Mouse (Mus musculus) CH12.LX (cell line): ENCODE results near the gene Ccdc69. TPM values are rescaled to one million over a fixed set of nuclear protein-coding genes. Genes with fewer than 3 reads are reported as not detected.

Source experiments
- DNase-seq: peaks from one replicate; pipeline ENCODE4 v3.0.0-alpha.2; 2013; ENCODE audit errors: extremely low read depth
- H3K27ac ChIP-seq: 2 replicates; pipeline ENCODE4 v1.5.1; 2012; ENCODE audit warnings: low read depth, mild to moderate bottlenecking, control low read depth, moderate library complexity; ENCODE audit not compliant: insufficient read depth
- H3K27me3 ChIP-seq: replicated peaks from 2 replicates; pipeline ENCODE3; 2012; ENCODE audit warnings: inconsistent platforms
- H3K36me3 ChIP-seq, 2 experiments: replicated peaks in 1 of 2; 2 replicates each; pipeline versions ENCODE3 to v1.6.1; 2012; ENCODE audit warnings: inconsistent platforms in 1 of 2, low read length in 1 of 2, mild to moderate bottlenecking in 1 of 2, mixed read lengths in 1 of 2, moderate library complexity in 1 of 2; ENCODE audit not compliant: control insufficient read depth in 1 of 2, insufficient read depth in 1 of 2
- H3K4me1 ChIP-seq, 2 experiments: 2 replicates each; pipeline ENCODE4 v1.6.1; 2012; ENCODE audit warnings: inconsistent platforms in 1 of 2, moderate library complexity in 1 of 2; ENCODE audit not compliant: insufficient read depth in 2 of 2, control insufficient read depth in 1 of 2
- H3K4me2 ChIP-seq: 2 replicates; pipeline ENCODE4 v1.6.1; 2012; ENCODE audit warnings: low read depth, mild to moderate bottlenecking, control low read depth; ENCODE audit not compliant: poor library complexity, insufficient read depth, severe bottlenecking
- H3K4me3 ChIP-seq, 3 experiments: fragments of 150-350 bp in 1 of 3; sonication (generic) in 1 of 3; replicated peaks in 1 of 3; 2 replicates each; pipeline versions ENCODE3 to v1.5.1; 2011 to 2012; ENCODE audit warnings: low read depth in 2 of 3, low read length in 2 of 3, mild to moderate bottlenecking in 2 of 3, moderate library complexity in 2 of 3, control low read depth in 1 of 3, improper control_type of control experiment in 1 of 3, inconsistent platforms in 1 of 3, mixed read lengths in 1 of 3; ENCODE audit not compliant: poor library complexity in 1 of 3
- H3K79me2 ChIP-seq: replicated peaks from 2 replicates; pipeline ENCODE4 v1.6.1; 2012; ENCODE audit warnings: mild to moderate bottlenecking, moderate library complexity; ENCODE audit not compliant: control insufficient read depth, poor library complexity, insufficient read depth, severe bottlenecking; ENCODE audit errors: extremely low read depth
- H3K9ac ChIP-seq: 2 replicates; pipeline ENCODE4 v1.6.1; 2012; ENCODE audit warnings: low read depth, mild to moderate bottlenecking, control low read depth, moderate library complexity; ENCODE audit not compliant: insufficient read depth
- H3K9me3 ChIP-seq: replicated peaks from 2 replicates; pipeline ENCODE3; 2012; ENCODE audit warnings: low read length, inconsistent platforms, mixed read lengths
- BHLHE40 ChIP-seq: IDR thresholded peaks from 2 replicates; pipeline ENCODE4 v1.6.1; 2011; ENCODE audit warnings: mild to moderate bottlenecking, low read depth, low read length, improper control_type of control experiment
- CHD1 ChIP-seq: IDR thresholded peaks from 2 replicates; pipeline ENCODE4 v1.6.1; 2012; ENCODE audit warnings: low read depth, low read length, improper control_type of control experiment, inconsistent platforms
- CHD2 ChIP-seq: IDR thresholded peaks from 2 replicates; pipeline ENCODE4 v1.6.1; 2011; ENCODE audit warnings: low read length, improper control_type of control experiment
- E2F4 ChIP-seq: IDR thresholded peaks from 2 replicates; pipeline ENCODE4 v1.6.1; 2011; ENCODE audit warnings: low read depth, low read length, improper control_type of control experiment; ENCODE audit not compliant: insufficient replicate concordance
- ELF1 ChIP-seq: IDR thresholded peaks from 2 replicates; pipeline ENCODE4 v1.6.1; 2014; ENCODE audit warnings: low read depth, mild to moderate bottlenecking, inconsistent platforms, low read length, improper control_type of control experiment
- EP300 ChIP-seq: IDR thresholded peaks from 2 replicates; pipeline ENCODE4 v1.6.1; 2011; ENCODE audit warnings: low read length, improper control_type of control experiment
- ETS1 ChIP-seq: conservative IDR thresholded peaks from 2 replicates; pipeline ENCODE4 v1.6.1; 2012; ENCODE audit warnings: low read depth, mild to moderate bottlenecking, inconsistent platforms, low read length, improper control_type of control experiment, moderate library complexity
- GABPA ChIP-seq: IDR thresholded peaks from 2 replicates; pipeline ENCODE4 v1.6.1; 2012; ENCODE audit warnings: low read depth, low read length, improper control_type of control experiment, inconsistent platforms; ENCODE audit not compliant: insufficient replicate concordance
- IRF4 ChIP-seq: IDR thresholded peaks from 2 replicates; pipeline ENCODE4 v1.6.1; 2014; ENCODE audit warnings: low read depth, mild to moderate bottlenecking, inconsistent platforms, low read length, improper control_type of control experiment
- JUND ChIP-seq: conservative IDR thresholded peaks from 2 replicates; pipeline ENCODE4 v1.6.1; 2011; ENCODE audit warnings: low read depth, low read length, improper control_type of control experiment
- KAT2A ChIP-seq: IDR thresholded peaks from 2 replicates; pipeline ENCODE4 v1.6.1; 2012; ENCODE audit warnings: low read length, improper control_type of control experiment, inconsistent platforms; ENCODE audit not compliant: insufficient replicate concordance
- MAX ChIP-seq: IDR thresholded peaks from 2 replicates; pipeline ENCODE4 v1.6.1; 2011; ENCODE audit warnings: low read length, improper control_type of control experiment
- MAZ ChIP-seq: IDR thresholded peaks from 2 replicates; pipeline ENCODE4 v1.6.1; 2012; ENCODE audit warnings: low read depth, mild to moderate bottlenecking, inconsistent platforms, low read length, improper control_type of control experiment, moderate library complexity
- MXI1 ChIP-seq: IDR thresholded peaks from 2 replicates; pipeline ENCODE4 v1.6.1; 2011; ENCODE audit warnings: mild to moderate bottlenecking, low read depth, low read length, improper control_type of control experiment
- MYC ChIP-seq: IDR thresholded peaks from 2 replicates; pipeline ENCODE4 v1.6.1; 2011; ENCODE audit warnings: low read depth, mild to moderate bottlenecking, improper control_type of control experiment, low read length
- NELFE ChIP-seq: IDR thresholded peaks from 2 replicates; pipeline ENCODE4 v1.6.1; 2011; ENCODE audit warnings: low read depth, low read length, improper control_type of control experiment
- PAX5 ChIP-seq: IDR thresholded peaks from 2 replicates; pipeline ENCODE4 v1.6.1; 2012; ENCODE audit warnings: low read length, inconsistent platforms, mixed read lengths
- POLR2A ChIP-seq: IDR thresholded peaks from 2 replicates; pipeline ENCODE4 v1.6.1; 2011; ENCODE audit warnings: low read depth, mild to moderate bottlenecking, improper control_type of control experiment, low read length
- RAD21 ChIP-seq: IDR thresholded peaks from 2 replicates; pipeline ENCODE4 v1.6.1; 2011; ENCODE audit warnings: low read depth, mild to moderate bottlenecking, low read length, improper control_type of control experiment, moderate library complexity
- RCOR1 ChIP-seq: conservative IDR thresholded peaks from 2 replicates; pipeline ENCODE4 v1.6.1; 2012; ENCODE audit warnings: low read depth, mild to moderate bottlenecking, inconsistent platforms, low read length, improper control_type of control experiment
- SIN3A ChIP-seq: IDR thresholded peaks from 2 replicates; pipeline ENCODE4 v1.6.1; 2012; ENCODE audit warnings: low read length, improper control_type of control experiment, inconsistent platforms
- TCF12 ChIP-seq: IDR thresholded peaks from 2 replicates; pipeline ENCODE4 v1.6.1; 2014; ENCODE audit warnings: low read depth, mild to moderate bottlenecking, inconsistent platforms, low read length, improper control_type of control experiment
- UBTF ChIP-seq: IDR thresholded peaks from 2 replicates; pipeline ENCODE4 v1.6.1; 2012; ENCODE audit warnings: low read depth, mild to moderate bottlenecking, inconsistent platforms, low read length, improper control_type of control experiment, moderate library complexity
- USF1 ChIP-seq: IDR thresholded peaks from 2 replicates; pipeline ENCODE4 v1.6.1; 2014; ENCODE audit warnings: low read depth, mild to moderate bottlenecking, inconsistent platforms, low read length, improper control_type of control experiment
- USF2 ChIP-seq: conservative IDR thresholded peaks from 2 replicates; pipeline ENCODE4 v1.6.1; 2011; ENCODE audit warnings: low read depth, low read length, improper control_type of control experiment
- ZC3H11A ChIP-seq: IDR thresholded peaks from 2 replicates; pipeline ENCODE4 v1.6.1; 2012; ENCODE audit warnings: low read depth, mild to moderate bottlenecking, inconsistent platforms, low read length, improper control_type of control experiment
- ZKSCAN1 ChIP-seq: IDR thresholded peaks from 2 replicates; pipeline ENCODE4 v1.6.1; 2012; ENCODE audit warnings: low read depth, inconsistent platforms, low read length, improper control_type of control experiment, borderline replicate concordance
- ZNF384 ChIP-seq: IDR thresholded peaks from 2 replicates; pipeline ENCODE4 v1.6.1; 2012; ENCODE audit warnings: low read depth, low read length, improper control_type of control experiment, inconsistent platforms
- dilution Hi-C: fragments of 300-500 bp; cut with MboI; formaldehyde crosslinking; loops from 2 replicates; pipeline ENCODE4 v1.14.3; 2020; ENCODE audit warnings: low sequenced_read_pairs; ENCODE audit not compliant: extremely low pct_unique_long_range_greater_than_20kb, extremely low pct_ligation_motif_present
- in situ Hi-C: fragments of 300-500 bp; cut with MboI; formaldehyde crosslinking; loops from 3 replicates; pipeline ENCODE4 v1.14.3; 2019; ENCODE audit warnings: low sequenced_read_pairs, low pct_ligation_motif_present, low pct_unique_long_range_greater_than_20kb, mixed read lengths
- polyA plus RNA-seq: library from polyadenylated mRNA; unstranded; fragments of >175 nt; gene quantifications from 2 replicates; pipeline ENCODE4 v1.2.1, GENCODE M21; 2012; ENCODE audit warnings: low read depth; ENCODE audit not compliant: insufficient read length
- total RNA-seq, 2 experiments: library from RNA; depleted of rRNA; stranded (reverse); fragments of 300-350 nt in 1 of 2; fragments of >200 nt in 1 of 2; gene quantifications; 2 replicates each; pipeline ENCODE4 v1.2.3; 2012 to 2014

The Ccdc69 gene
- total and polyA plus RNA-seq, 3 experiments: 0.27 to 4.3 (median 0.61) TPM

DNA sequence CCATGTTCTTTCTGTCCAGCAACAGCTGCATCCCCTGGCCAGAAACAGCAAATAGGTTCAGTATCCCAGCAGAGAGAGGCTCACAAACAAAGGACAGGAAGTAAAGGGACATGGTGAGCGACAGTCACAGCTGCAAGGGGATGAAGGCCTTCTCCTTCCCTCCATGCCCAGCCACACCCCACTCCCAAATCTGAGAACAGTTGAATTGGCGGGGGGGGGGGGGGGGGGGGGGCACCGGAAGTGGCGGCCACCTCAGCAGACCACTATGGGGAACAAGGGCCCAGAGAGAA, 46.0 kb downstream of the Ccdc69 start:
- H3K9me3 ChIP-seq: no peaks in the 10 kb centered on the region
- H3K79me2 ChIP-seq: peaks cover 34% of the 10 kb centered on the region
- H3K27me3 ChIP-seq: no peaks in the 10 kb centered on the region
- in situ Hi-C loops (no loop called here), dilution Hi-C loops (no loop called here)
- peaks cover 26 to 65% of the 10 kb centered on the region in 2 experiments for H3K4me1 ChIP-seq
- H3K4me2 ChIP-seq: peak overlapping the region; percentile 97
- H3K4me3 ChIP-seq: peak overlapping the region; percentile 49 to 86 (median 72)
- peak overlapping the region; percentile 41; the same call in 1 of the 2 replicates for H3K27ac ChIP-seq
- peaks cover 0 to 8% of the 10 kb centered on the region in 2 experiments for H3K36me3 ChIP-seq
- DNase-seq: no peak
- H3K9ac ChIP-seq: peak overlapping the region; percentile 77; the same call in 1 of the 2 replicates
- no peak for TF ChIP-seq USF2
- TF ChIP-seq SIN3A: peak; percentile 40; the same call in 1 of the 2 replicates
- TF ChIP-seq CHD1: no peak; the same call in 1 of the 2 replicates
- no peak for TF ChIP-seq UBTF
- no peak for TF ChIP-seq E2F4
- no peak for TF ChIP-seq NELFE
- no peak for TF ChIP-seq USF1
- no peak for TF ChIP-seq MYC
- TF ChIP-seq ELF1: 0 out of 2 replicates have a peak, but pooled peaks have one; percentile 11
- TF ChIP-seq CHD2: no peak
- TF ChIP-seq MAZ: peak; percentile 10; the same call in 1 of the 2 replicates
- TF ChIP-seq RCOR1: no peak
- TF ChIP-seq MAX: no peak
- TF ChIP-seq TCF12: no peak
- TF ChIP-seq GABPA: no peak
- no peak for TF ChIP-seq JUND
- TF ChIP-seq ZC3H11A: no peak

GRCm38 (mm10) chr11:55031211-55031990, 46.5 kb downstream of the Ccdc69 start:
- Histone ChIP-seq H3K4me1 (peaks cover 30 to 67% of the 10 kb centered on the region in 2 experiments), H3K9ac (peak overlapping the region; percentile 26; the same call in 1 of the 2 replicates), H3K36me3 (peaks cover 0 to 12% of the 10 kb centered on the region in 2 experiments), H3K4me2 (peak overlapping the region; percentile 97), H3K27me3 (no peaks in the 10 kb centered on the region), H3K9me3 (no peaks in the 10 kb centered on the region), H3K4me3 (peak overlapping the region; percentile 27 to 72 (median 31)), H3K27ac (peak overlapping the region; percentile 66), H3K79me2 (peaks cover 35% of the 10 kb centered on the region)
- DNase-seq: peak; percentile 88
- dilution Hi-C loops: no loop called here
- TF ChIP-seq MXI1: 0 out of 2 replicates have a peak, but pooled peaks have one; percentile 9
- 0 out of 2 replicates have a peak, but pooled peaks have one; percentile 65 for TF ChIP-seq MAZ
- TF ChIP-seq PAX5: no peak
- peak; percentile 48; the same call in 1 of the 2 replicates for TF ChIP-seq TCF12
- TF ChIP-seq MYC: peak; percentile 57; the same call in 1 of the 2 replicates
- TF ChIP-seq RAD21: no peak
- peak; percentile 73; the same call in 1 of the 2 replicates for TF ChIP-seq SIN3A
- TF ChIP-seq ZKSCAN1: no peak
- TF ChIP-seq EP300: peak; percentile 34
- TF ChIP-seq UBTF: no peak
- no peak for TF ChIP-seq GABPA
- no peak for TF ChIP-seq USF1
- no peak for TF ChIP-seq KAT2A
- no peak for TF ChIP-seq ZNF384
- peak; percentile 52; the same call in 1 of the 2 replicates for TF ChIP-seq BHLHE40
- TF ChIP-seq POLR2A: no peak; the same call in 1 of the 2 replicates
- TF ChIP-seq MAX: peak; percentile 66
- no peak for TF ChIP-seq E2F4
- TF ChIP-seq CHD1: 0 out of 2 replicates have a peak, but pooled peaks have one; percentile 24
- peak; percentile 65 for TF ChIP-seq IRF4
- TF ChIP-seq ETS1: 0 out of 2 replicates have a peak, but pooled peaks have one; percentile 12
- in situ Hi-C loops: no loop called here
